Mouse (Mus musculus): ENCODE results near the gene Fhit. TPM values are rescaled to one million over a fixed set of nuclear protein-coding genes. Genes with fewer than 3 reads are reported as not detected.

Gene Fhit
- polyA plus RNA-seq, 3 experiments from 2014 or later = 2.0 to 7.7 (median 6.6) TPM

GRCm38 (mm10) chr14:9583227-9584155 lies 1578.3 kb downstream of the Fhit start:
- ATAC-seq = no peak

GRCm38 (mm10) chr14:9556333-9556732 lies 1605.5 kb downstream of the Fhit start:
- no peak for ATAC-seq

- no peak for ATAC-seq
These were observed 1606.0 kb downstream of the Fhit start for GRCm38 (mm10) chr14:9555807-9556206.

GRCm38 (mm10) chr14:9552149-9552548 lies 1609.7 kb downstream of the Fhit start:
- no peak for ATAC-seq

GRCm38 (mm10) chr14:9547952-9548351 lies 1613.9 kb downstream of the Fhit start:
- no peak for ATAC-seq

GRCm38 (mm10) chr14:9544364-9544763 lies 1617.5 kb downstream of the Fhit start:
- no peak for ATAC-seq

- ATAC-seq = no peak
These were observed 1626.3 kb downstream of the Fhit start for GRCm38 (mm10) chr14:9535491-9535890.

GRCm38 (mm10) chr14:9529247-9529646 lies 1632.6 kb downstream of the Fhit start:
- no peak for ATAC-seq

GRCm38 (mm10) chr14:9526136-9526535 lies 1635.7 kb downstream of the Fhit start:
- ATAC-seq = no peak

- ATAC-seq = no peak
These were observed 1644.2 kb downstream of the Fhit start for GRCm38 (mm10) chr14:9517651-9518050.

GRCm38 (mm10) chr14:9509678-9510077 lies 1652.2 kb downstream of the Fhit start:
- ATAC-seq = no peak

Other genes with a start within 250 kb of the Fhit start
- gene Gm3839, start 194.7 kb upstream of the Fhit start, polyA plus RNA-seq (2017; shearing (Covaris generic)) = 1 to 10 TPM; 2.3 to 3.8 (median 3.2) TPM

Measured in inflammation-experienced regulatory T-cells, adult 6 months (primary cell).